Mouse (Mus musculus) kidney, postnatal 25 days (tissue): ENCODE data around the gene Trabd2b.

ENCODE experiments used
- DNase-seq, 2 experiments: peaks; one replicate each; pipeline ENCODE4 v3.0.0; 2021; ENCODE audit warnings: mixed read lengths in 2 of 2

The Trabd2b gene

GRCm38 (mm10) chr4:114605670-114606069 lies 199.1 kb downstream of the Trabd2b start:
- no peak for DNase-seq

DNA sequence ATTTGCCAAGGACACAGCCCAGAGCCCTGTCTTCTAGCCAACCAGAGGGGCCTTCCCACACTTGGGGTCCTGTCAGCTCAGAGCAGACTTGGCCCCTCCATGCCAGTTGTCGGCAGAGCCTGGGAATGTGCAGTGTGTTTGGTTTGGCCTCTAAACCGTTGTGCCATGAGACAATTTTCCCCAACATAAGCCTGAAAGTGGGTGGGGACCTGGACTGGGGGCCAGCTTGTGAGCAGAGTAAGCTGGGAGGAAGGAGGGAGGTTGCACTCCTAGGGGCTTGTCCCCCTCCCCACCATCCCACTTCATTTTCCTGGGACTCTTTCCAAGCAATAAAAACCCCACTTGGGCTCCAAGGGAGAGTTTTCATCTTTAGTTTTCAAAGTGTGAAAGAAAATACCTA lies 201.3 kb downstream of the Trabd2b start:
- DNase-seq: no peak

- no peak for DNase-seq
These were observed 202.8 kb downstream of the Trabd2b start for GRCm38 (mm10) chr4:114609297-114609696.

GRCm38 (mm10) chr4:114611166-114611929 lies 204.8 kb downstream of the Trabd2b start:
- peak in 1 of 2 experiments; percentile 19 for DNase-seq

- DNase-seq: no peak
These were observed 205.5 kb downstream of the Trabd2b start for GRCm38 (mm10) chr4:114612032-114612431.

DNA sequence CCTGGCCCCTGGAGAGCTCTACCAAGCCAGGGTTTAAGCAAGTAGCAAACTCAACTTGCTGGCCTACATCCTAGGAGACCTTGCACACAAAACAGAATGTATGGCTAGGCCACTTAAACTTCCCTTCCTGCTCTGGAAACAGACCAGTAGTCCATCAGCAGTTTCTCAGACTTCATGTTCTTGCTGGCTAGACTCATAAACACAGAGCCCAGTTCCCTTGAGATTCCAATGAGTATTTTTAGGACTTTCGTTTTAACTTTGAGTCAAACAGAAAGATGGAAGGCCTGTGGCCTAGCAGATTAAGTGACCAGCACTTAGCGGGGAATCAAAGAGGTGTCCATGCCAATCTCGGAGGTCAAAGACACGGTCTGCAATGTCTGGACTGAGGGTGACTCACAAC lies 206.3 kb downstream of the Trabd2b start:
- peak in 1 of 2 experiments; percentile 18 for DNase-seq

GRCm38 (mm10) chr4:114614086-114614485 lies 207.6 kb downstream of the Trabd2b start:
- DNase-seq: peak; percentile 20 to 72

DNA sequence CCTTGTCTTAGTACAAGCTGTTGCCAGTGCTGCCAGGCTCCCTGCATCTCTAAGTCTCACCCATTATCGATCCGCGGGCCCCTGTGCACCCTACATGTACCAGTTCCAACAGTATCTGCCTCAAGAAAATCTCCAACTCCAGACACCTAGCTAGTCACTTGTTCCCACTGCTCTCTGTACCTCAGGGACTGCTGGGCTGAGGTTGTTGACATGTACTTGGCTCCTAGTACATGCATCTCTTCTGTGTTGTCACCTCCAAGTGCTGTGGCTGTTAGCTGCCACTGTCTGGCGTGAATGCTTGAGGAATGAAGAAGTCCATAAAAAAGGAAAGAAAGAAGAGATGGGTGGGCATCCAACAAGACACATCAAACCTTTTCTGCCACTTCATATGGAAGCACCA lies 209.2 kb downstream of the Trabd2b start:
- no peak for DNase-seq

GRCm38 (mm10) chr4:114622929-114623328 lies 216.4 kb downstream of the Trabd2b start:
- DNase-seq: no peak

DNA sequence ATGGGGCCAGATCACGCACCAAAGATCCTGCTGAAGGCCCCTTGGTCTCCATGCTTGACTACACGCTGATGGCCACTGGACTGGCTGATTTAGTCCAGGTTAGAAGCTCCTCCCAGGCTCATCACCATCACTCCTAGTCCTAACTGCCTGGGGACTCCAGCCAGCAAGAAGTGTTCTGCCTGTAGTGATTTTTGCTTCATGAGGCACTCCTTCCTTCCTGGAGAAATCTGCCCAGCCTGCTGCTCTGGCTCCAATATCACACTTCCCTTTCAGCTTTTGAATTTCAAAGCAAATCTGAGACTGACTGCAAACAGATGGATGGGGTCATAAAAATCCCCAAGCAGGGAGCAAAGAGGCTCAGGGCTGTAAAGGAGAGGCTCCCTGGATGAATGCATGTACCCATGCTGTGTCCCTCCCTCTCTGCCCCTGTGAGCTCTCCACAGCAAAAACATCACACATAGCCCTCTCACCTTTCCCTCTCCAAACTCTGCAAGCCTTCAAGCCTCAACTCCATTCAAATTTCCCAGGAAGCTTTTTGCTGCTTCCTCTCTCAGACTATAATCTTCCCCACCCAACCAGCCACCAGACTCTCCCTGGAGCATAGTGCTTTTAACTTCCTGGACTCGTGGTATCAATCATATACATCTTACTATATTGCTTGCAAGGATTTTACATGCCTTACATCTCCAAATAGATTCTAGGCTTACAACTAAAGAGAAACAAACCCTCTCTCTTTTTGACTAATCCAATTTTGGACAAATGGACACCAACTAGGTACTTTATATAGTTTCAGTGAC lies 217.8 kb downstream of the Trabd2b start:
- no peak for DNase-seq

DNA sequence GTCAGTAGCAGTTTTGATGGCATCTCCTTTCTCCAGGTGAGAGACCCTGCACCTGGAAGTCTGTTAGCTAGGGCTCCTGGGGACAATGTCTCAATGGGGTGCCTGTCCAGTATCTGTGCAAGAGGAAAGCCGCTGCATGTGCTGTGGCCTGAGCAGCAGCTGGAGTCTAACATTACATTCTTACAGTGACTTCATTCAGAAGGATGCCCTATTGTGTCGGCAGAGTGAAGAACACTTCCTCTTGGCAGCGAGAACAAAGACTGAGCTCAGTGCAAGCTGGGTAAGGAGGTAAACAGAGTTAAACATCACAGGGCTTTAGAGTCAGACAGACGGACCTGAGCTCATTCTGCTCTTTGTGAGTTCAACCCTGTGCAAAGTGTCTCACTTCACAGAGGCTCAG lies 218.8 kb downstream of the Trabd2b start:
- DNase-seq: no peak

DNA sequence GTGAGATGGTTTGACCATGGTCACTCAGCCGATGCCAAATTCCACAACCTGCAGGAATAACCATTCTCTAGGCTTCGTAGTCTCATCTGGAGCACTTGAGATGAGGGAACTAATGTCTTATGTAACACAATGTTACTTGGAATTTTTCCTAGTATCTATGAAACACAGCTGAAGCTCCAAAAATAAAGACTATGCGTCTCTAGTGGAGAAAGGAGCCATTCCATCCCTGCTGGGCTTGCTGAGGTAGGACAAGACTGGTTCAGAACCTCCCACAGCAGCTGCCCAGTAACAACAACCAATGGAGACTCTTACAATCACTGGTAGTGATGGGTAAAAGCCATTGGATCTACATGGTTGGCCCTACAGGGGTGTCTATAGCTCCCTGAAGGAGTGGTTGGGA lies 219.4 kb downstream of the Trabd2b start:
- DNase-seq: no peak

DNA sequence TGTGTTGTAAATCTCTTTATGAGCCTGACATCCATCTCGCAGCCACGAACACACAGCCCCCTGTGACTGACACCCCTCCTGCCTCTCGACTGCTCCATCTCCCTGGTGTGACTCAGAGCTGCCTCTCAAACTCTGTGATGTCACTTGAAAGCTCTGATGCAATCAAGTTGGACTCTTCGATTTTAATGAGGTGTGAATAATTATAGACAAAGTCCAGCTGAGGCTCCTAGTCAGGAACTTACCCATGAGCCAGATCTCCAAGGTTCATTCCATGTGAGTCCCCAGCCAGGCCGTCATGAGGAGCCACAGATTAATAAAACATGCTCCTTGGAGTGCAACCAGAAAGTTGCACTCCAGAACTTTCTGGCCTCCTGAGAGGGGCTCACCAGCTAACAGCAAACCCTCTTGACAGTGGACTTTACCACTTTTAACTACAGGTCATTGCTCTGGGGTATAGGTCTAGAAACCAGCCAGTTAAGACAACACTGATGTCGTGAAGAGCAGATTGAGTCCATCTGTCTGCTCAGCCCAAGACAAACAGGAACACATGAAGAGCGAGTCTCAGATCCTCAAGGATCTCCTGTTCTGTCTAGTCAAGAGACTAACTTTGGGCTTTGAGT lies 221.3 kb downstream of the Trabd2b start:
- peak in 1 of 2 experiments; percentile 60 for DNase-seq

DNA sequence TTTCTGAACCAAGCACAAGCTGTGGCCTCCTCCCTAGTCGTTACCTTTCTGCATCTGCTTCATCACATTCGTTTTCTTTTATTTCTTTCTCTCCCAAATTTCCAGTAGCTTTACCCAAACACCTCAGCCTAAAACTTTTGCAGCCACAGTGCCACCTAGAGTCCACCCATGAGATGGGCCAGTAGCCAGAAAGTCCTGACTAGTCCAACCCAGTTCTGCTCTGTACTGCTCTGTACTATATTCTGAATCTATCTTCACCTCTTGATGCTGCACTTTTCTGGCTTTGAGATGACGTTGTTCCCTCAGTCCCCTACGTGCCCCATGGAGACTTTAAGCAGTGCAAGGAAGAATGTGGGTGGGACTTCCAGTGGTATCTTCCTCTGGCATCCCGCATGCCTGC lies 229.4 kb downstream of the Trabd2b start:
- peak; percentile 76 to 80 for DNase-seq

DNA sequence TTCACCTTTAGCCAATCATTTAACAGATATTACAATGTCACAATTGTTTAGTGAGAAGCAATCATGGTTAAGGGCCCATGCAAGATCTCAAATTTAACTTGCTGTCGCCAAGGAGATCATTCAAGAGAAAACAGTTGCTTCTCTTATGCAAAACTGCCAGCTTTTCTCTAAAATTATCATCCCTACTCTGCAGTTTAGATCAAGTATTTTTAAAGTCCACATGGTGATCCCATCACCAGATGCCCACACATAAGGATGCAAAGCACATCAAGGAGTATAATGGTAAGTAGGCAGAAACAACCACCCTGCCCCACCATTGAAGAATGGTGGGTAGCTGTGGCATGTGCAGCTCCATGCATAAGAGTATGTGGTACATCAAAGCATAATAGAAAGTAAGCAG lies 229.8 kb downstream of the Trabd2b start:
- no peak for DNase-seq

DNA sequence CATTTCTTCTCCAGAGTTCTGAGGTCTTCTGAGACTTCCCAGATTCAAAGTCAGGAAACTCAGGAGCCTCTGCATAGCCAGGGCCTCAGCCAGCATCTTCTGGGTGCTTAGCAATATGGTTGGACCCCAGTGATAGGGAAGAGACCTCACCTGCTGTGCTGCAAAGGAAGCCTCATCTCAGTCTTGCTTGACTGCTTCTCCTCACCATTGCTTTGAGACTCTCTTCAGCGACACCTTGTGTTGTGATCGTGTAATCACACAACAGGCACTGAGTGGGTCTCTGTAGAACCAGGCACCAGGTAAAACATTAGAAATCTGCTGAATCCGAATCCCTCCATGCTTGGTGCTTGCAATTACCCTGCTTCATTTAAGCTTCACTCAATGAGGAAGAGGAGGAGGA lies 230.6 kb downstream of the Trabd2b start:
- peak in 1 of 2 experiments; percentile 56 for DNase-seq

GRCm38 (mm10) chr4:114642469-114642868 lies 235.9 kb downstream of the Trabd2b start:
- no peak for DNase-seq

DNA sequence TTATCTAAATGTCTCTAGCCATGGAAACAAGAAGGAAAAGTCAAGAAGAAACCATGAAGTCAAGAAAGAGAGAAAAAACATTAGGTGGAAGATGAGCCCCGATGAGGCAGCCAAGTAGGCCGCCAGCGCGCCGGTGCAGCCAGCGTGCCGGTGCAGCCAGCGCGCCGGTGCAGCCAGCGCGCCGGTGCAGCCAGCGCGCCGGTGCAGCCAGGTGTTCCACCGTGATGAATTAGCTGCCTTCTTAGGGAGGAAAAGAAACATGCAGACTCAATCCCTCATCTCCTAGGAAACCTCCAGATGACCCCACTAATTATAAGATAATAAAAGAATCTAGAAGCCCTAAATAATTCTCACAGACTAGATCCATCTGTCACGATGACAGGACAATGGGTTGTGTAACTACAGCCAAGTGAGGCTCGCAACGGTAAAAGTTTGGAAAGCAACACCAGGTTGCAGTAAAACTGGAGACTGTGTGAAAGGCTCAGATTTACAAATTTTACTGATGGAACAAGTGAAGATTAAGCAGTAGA lies 237.2 kb downstream of the Trabd2b start:
- no peak for DNase-seq

- no peak for DNase-seq
These were observed 238.8 kb downstream of the Trabd2b start for GRCm38 (mm10) chr4:114645341-114645740.

DNA sequence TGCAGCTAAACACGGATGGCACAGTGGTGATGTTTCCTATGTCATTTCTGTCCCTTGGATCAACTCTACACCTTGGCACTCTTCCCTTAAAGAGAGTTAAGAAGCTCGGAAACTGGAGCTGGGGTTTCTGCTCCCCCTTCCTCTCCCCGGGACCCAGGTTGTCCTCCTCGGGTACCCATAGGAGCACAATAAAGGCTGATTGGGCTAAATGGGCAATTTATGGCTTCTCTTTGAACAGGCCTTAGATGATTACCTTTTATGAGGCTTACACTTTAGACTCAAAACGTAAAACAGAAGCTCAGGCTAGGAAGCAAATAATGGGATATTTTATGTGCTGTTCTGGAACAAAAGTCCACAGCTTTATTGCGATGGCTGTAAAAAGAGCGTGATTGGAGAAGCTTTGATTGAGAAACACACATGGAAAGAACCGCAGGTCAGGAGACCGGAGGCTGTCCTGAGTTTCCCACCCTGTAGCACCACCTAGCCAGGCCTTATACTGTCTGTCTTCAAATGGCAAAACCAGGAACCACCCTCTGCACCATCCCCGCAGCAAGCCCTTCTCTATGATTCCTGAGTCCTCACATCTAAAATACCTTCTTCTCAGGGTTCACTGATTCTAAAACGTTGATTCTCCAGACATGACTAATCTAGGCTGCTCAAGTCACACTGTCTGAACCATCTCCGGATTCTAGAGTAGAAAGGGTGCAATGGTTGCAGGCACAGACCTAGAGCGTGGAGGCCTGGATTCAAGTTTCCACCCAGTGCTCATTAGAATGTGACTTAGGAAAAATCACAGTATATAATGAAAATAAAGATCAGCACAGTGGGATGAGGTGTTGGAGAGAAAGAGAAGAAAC lies 240.5 kb downstream of the Trabd2b start:
- no peak for DNase-seq

DNA sequence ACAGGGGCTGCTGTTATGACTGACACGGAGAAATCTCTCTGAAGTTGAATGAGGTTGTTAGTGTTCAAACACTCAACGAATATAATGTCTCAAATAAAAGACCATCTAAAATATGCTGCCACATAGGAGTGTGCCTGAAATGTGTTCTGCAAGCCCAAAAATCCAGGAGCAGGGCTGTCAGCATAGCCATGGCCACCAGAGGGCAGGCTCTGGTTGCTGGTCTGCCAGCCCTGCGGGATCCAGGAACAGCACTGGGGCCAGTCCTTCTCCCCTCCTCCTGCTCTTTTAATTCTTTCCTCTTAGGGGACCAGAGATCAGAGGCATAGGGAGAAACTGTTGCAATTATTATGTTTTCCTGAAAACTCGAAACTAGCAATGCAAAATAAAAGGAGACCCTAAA lies 241.2 kb downstream of the Trabd2b start:
- peak; percentile 65 to 81 for DNase-seq

GRCm38 (mm10) chr4:114648532-114649074 lies 242.1 kb downstream of the Trabd2b start:
- no peak for DNase-seq
